Mouse (Mus musculus): ENCODE data around the gene Kars.

DNA sequence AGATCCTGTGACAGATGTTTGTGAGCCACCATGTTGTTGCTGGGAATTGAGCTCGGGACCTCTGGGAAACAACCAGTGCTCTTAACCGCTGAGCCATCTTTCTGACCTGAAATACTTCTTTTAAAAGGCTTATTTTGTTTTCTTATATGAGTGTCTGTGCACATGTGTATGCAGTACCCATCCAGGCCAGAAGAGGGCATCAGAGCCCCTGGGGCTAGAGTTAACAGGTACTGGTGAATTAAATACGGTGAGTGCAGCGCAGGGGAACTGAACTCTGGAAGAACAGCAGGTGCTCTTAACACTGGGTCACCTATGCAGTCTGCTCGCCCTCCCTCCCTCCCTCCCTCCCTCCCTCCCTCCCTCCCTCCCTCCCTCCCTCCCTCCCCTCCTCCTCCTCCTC lies 34.1 kb upstream of the Kars start:
- TF ChIP-seq CTCF (conservative IDR thresholded peaks at IDR 0.05; ENCODE audit: low read length) (peak; percentile 79), NANOG (IDR thresholded peaks at IDR 0.05; ENCODE audit: borderline replicate concordance, low read length) (no peak), POU5F1 (IDR thresholded peaks at IDR 0.05; ENCODE audit: borderline replicate concordance, low read length) (no peak)

Measured in E14TG2a.4 (cell line).